Mouse (Mus musculus) hindbrain, embryonic 16.5 days (tissue): Measurements from ENCODE around the gene Mettl24. TPM values are rescaled to one million over a fixed set of nuclear protein-coding genes. Genes with fewer than 3 reads are reported as not detected.

ENCODE experiments used
- polyA plus RNA-seq: library from polyadenylated mRNA; unstranded; fragments of >200 nt; fragmentation: Nextera tagmentation; extraction: Ambion mirVana; gene quantifications from 2 replicates; pipeline ENCODE4 v1.2.1, GENCODE M21; 2015

Mettl24 gene
- polyA plus RNA-seq, 1 experiment from 2014 or later: 0.84 TPM

Other genes starting within 250 kb of the Mettl24 start
- not detected in 2 replicates for gene Slc22a16, start 112.9 kb upstream of the Mettl24 start, polyA plus RNA-seq
- 1.4 and 2.9 TPM in 2 replicates for gene Ddo, start 53.3 kb upstream of the Mettl24 start, polyA plus RNA-seq
- 18.8 and 22.1 TPM in 2 replicates for gene Cdc40, start 200.0 kb downstream of the Mettl24 start, polyA plus RNA-seq
- gene Wasf1, start 200.2 kb downstream of the Mettl24 start, polyA plus RNA-seq: 98.1 and 123 TPM in 2 replicates